Mouse (Mus musculus) limb, embryonic 14.5 days (tissue): Measurements from ENCODE around the gene Fyb. TPM values are rescaled to one million over a fixed set of nuclear protein-coding genes. Genes with fewer than 3 reads are reported as not detected.

Experiments used
- ATAC-seq: fragments of 200-750 bp; cut with Nextera tagmentation; 2 replicates; pipeline ENCODE4 v1.8.0; 2017; ENCODE audit warnings: low read depth, moderate number of reproducible peaks, moderate TSS enrichment; ENCODE audit not compliant: low FRiP score
- DNase-seq: peaks from one replicate; pipeline ENCODE4 v3.0.0-alpha.2; 2015; ENCODE audit warnings: low spot score
- H3K27ac ChIP-seq: fragments of 300-500 bp; sonication (generic); replicated peaks from 2 replicates; pipeline ENCODE4 v1.5.1; 2014; ENCODE audit warnings: low read depth, mild to moderate bottlenecking, low read length, moderate library complexity, mixed read lengths
- H3K27me3 ChIP-seq: fragments of 300-500 bp; sonication (generic); 2 replicates; pipeline ENCODE4 v1.6.1; 2014; ENCODE audit warnings: low read length, mixed read lengths; ENCODE audit not compliant: control insufficient read depth, insufficient read depth
- H3K36me3 ChIP-seq: fragments of 300-500 bp; sonication (generic); 2 replicates; pipeline ENCODE4 v1.6.1; 2014; ENCODE audit warnings: mild to moderate bottlenecking, low read length, moderate library complexity, mixed read lengths; ENCODE audit not compliant: control insufficient read depth, insufficient read depth
- H3K4me1 ChIP-seq: fragments of 300-500 bp; sonication (generic); 2 replicates; pipeline ENCODE4 v1.6.1; 2014; ENCODE audit warnings: antibody characterized with exemption, low read length, mixed read lengths; ENCODE audit not compliant: control insufficient read depth, insufficient read depth
- H3K4me2 ChIP-seq: fragments of 300-500 bp; sonication (generic); replicated peaks from 2 replicates; pipeline ENCODE4 v1.6.1; 2014; ENCODE audit warnings: low read depth, mild to moderate bottlenecking, low read length, moderate library complexity; ENCODE audit not compliant: severe bottlenecking
- H3K4me3 ChIP-seq: fragments of 300-500 bp; sonication (generic); replicated peaks from 2 replicates; pipeline ENCODE4 v1.5.1; 2014; ENCODE audit warnings: low read length
- H3K9ac ChIP-seq: fragments of 300-500 bp; sonication (generic); 2 replicates; pipeline ENCODE4 v1.6.1; 2014; ENCODE audit warnings: mild to moderate bottlenecking, low read depth, low read length, moderate library complexity; ENCODE audit not compliant: severe bottlenecking
- H3K9me3 ChIP-seq: fragments of 300-500 bp; sonication (generic); 2 replicates; pipeline ENCODE4 v1.6.1; 2016; ENCODE audit warnings: low read length; ENCODE audit not compliant: control insufficient read depth
- POLR2A ChIP-seq: fragments of 200-500 bp; IDR thresholded peaks from 2 replicates; pipeline ENCODE4 v1.8.0; 2012; ENCODE audit warnings: inconsistent platforms, mild to moderate bottlenecking, moderate library complexity, borderline replicate concordance; ENCODE audit not compliant: insufficient read depth, insufficient read length; ENCODE audit errors: extremely low read depth
- WGBS: fragments of 180-500 bp; shearing (Covaris S2); extraction: QIAGEN DNeasy Blood & Tissue Kit; methylation state at CpG from one replicate; pipeline ENCODE4 v1.1.7; 2014; 5-methylcytosine and 5-hydroxymethylcytosine counted together
- polyA plus RNA-seq, 2 experiments: library from polyadenylated mRNA; depleted of rRNA in 1 of 2; stranded (reverse) in 1 of 2; unstranded in 1 of 2; fragments of >200 nt; fragmentation: Nextera tagmentation in 1 of 2; extraction: Ambion mirVana in 1 of 2; gene quantifications; 2 replicates each; pipeline versions ENCODE4 v1.2.1 to v1.2.3; 2012 to 2014

Gene Fyb
- polyA plus RNA-seq, 2 experiments: 6.0 to 8.0 TPM

GRCm38 (mm10) chr15:6593254-6593623 lies 70.6 kb downstream of the Fyb start:
- Histone ChIP-seq H3K4me1 (no peaks in the 10 kb centered on the region; the same call in 1 of the 2 replicates), H3K9ac (no peak overlapping the region), H3K4me3 (no peak overlapping the region), H3K36me3 (no peaks in the 10 kb centered on the region), H3K27ac (no peak overlapping the region), H3K9me3 (no peaks in the 10 kb centered on the region), H3K27me3 (no peaks in the 10 kb centered on the region), H3K4me2 (no peak overlapping the region)
- no peak for TF ChIP-seq POLR2A
- DNase-seq: no peak
- ATAC-seq: no peak
- 58% methylated on average over 1 of the region's 1 CpGs for WGBS

- ATAC-seq (no peak), DNase-seq (no peak)
- Histone ChIP-seq H3K27ac (no peak overlapping the region), H3K4me3 (no peak overlapping the region), H3K9me3 (no peaks in the 10 kb centered on the region), H3K4me1 (no peaks in the 10 kb centered on the region), H3K36me3 (no peaks in the 10 kb centered on the region), H3K4me2 (no peak overlapping the region), H3K27me3 (no peaks in the 10 kb centered on the region), H3K9ac (no peak overlapping the region)
- 86% methylated on average over 3 of the region's 3 CpGs for WGBS
- TF ChIP-seq POLR2A: no peak
Observed at GRCm38 (mm10) chr15:6598626-6599025, 76.0 kb downstream of the Fyb start.

- no peak overlapping the region for H3K4me3 ChIP-seq
- H3K27me3 ChIP-seq: no peaks in the 10 kb centered on the region
- no peak for TF ChIP-seq POLR2A
- no peak overlapping the region for H3K4me2 ChIP-seq
- H3K9me3 ChIP-seq: no peaks in the 10 kb centered on the region
- no peaks in the 10 kb centered on the region for H3K4me1 ChIP-seq
- H3K27ac ChIP-seq: no peak overlapping the region
- DNase-seq (no peak), ATAC-seq (no peak)
- H3K36me3 ChIP-seq: no peaks in the 10 kb centered on the region
- WGBS: 72% methylated on average over 1 of the region's 1 CpGs
- no peak overlapping the region for H3K9ac ChIP-seq
Observed at GRCm38 (mm10) chr15:6600314-6600713, 77.7 kb downstream of the Fyb start.

- Histone ChIP-seq H3K36me3 (no peaks in the 10 kb centered on the region), H3K27ac (no peak overlapping the region), H3K9me3 (no peaks in the 10 kb centered on the region), H3K4me1 (no peaks in the 10 kb centered on the region), H3K4me3 (no peak overlapping the region), H3K27me3 (no peaks in the 10 kb centered on the region), H3K9ac (no peak overlapping the region), H3K4me2 (no peak overlapping the region)
- 77% methylated on average over 6 of the region's 6 CpGs for WGBS
- DNase-seq (no peak), ATAC-seq (no peak)
- TF ChIP-seq POLR2A: no peak
Observed at GRCm38 (mm10) chr15:6601330-6601729, 78.7 kb downstream of the Fyb start.

GRCm38 (mm10) chr15:6602003-6602402 lies 79.3 kb downstream of the Fyb start:
- Histone ChIP-seq H3K36me3 (no peaks in the 10 kb centered on the region), H3K4me3 (no peak overlapping the region), H3K27me3 (no peaks in the 10 kb centered on the region), H3K27ac (no peak overlapping the region), H3K4me1 (no peaks in the 10 kb centered on the region), H3K9ac (no peak overlapping the region), H3K9me3 (no peaks in the 10 kb centered on the region), H3K4me2 (no peak overlapping the region)
- ATAC-seq: no peak
- no peak for DNase-seq
- 75% methylated on average over 4 of the region's 4 CpGs for WGBS
- no peak for TF ChIP-seq POLR2A

- H3K36me3 ChIP-seq: no peaks in the 10 kb centered on the region
- no peaks in the 10 kb centered on the region for H3K9me3 ChIP-seq
- ATAC-seq: no peak
- no peak overlapping the region for H3K4me2 ChIP-seq
- no peak overlapping the region for H3K27ac ChIP-seq
- 74% methylated on average over 5 of the region's 5 CpGs for whole genome bisulfite sequencing
- no peak for TF ChIP-seq POLR2A
- no peaks in the 10 kb centered on the region for H3K27me3 ChIP-seq
- H3K4me1 ChIP-seq: no peaks in the 10 kb centered on the region
- H3K4me3 ChIP-seq: no peak overlapping the region
- DNase-seq: no peak
- H3K9ac ChIP-seq: no peak overlapping the region
Observed at GRCm38 (mm10) chr15:6610703-6611102, 88.0 kb downstream of the Fyb start.
